Mouse (Mus musculus): Measurements from ENCODE around the gene Lef1. TPM values are rescaled to one million over a fixed set of nuclear protein-coding genes. Genes with fewer than 3 reads are reported as not detected.

The Lef1 gene
- total RNA-seq (2017): 39.2 and 42.7 TPM in 2 replicates

GRCm38 (mm10) chr3:131110191-131111150, at the start of gene Lef1:
Gene Lef1 (plus strand): TSS chr3:131110471.
- ATAC-seq (ENCODE audit: extremely low read depth, insufficient number of reproducible peaks, low FRiP score, poor library complexity, severe bottlenecking): no peak

GRCm38 (mm10) chr3:131065001-131065400, 45.3 kb upstream of the Lef1 start:
- ATAC-seq (ENCODE audit: extremely low read depth, insufficient number of reproducible peaks, low FRiP score, poor library complexity, severe bottlenecking): no peak

GRCm38 (mm10) chr3:131066171-131066570, 44.1 kb upstream of the Lef1 start:
- no peak for ATAC-seq (ENCODE audit: extremely low read depth, insufficient number of reproducible peaks, low FRiP score, poor library complexity, severe bottlenecking)

- ATAC-seq (ENCODE audit: extremely low read depth, insufficient number of reproducible peaks, low FRiP score, poor library complexity, severe bottlenecking): no peak
Measured at GRCm38 (mm10) chr3:131068000-131068399, 42.3 kb upstream of the Lef1 start.

- ATAC-seq (ENCODE audit: extremely low read depth, insufficient number of reproducible peaks, low FRiP score, poor library complexity, severe bottlenecking): no peak
Measured at GRCm38 (mm10) chr3:131070210-131070609, 40.1 kb upstream of the Lef1 start.

- no peak for ATAC-seq (ENCODE audit: extremely low read depth, insufficient number of reproducible peaks, low FRiP score, poor library complexity, severe bottlenecking)
Measured at GRCm38 (mm10) chr3:131072661-131073060, 37.6 kb upstream of the Lef1 start.

GRCm38 (mm10) chr3:131073946-131074345, 36.3 kb upstream of the Lef1 start:
- ATAC-seq (ENCODE audit: extremely low read depth, insufficient number of reproducible peaks, low FRiP score, poor library complexity, severe bottlenecking): no peak

- ATAC-seq (ENCODE audit: extremely low read depth, insufficient number of reproducible peaks, low FRiP score, poor library complexity, severe bottlenecking): no peak
Measured at GRCm38 (mm10) chr3:131078041-131078621, 32.1 kb upstream of the Lef1 start.

GRCm38 (mm10) chr3:131078719-131079118, 31.6 kb upstream of the Lef1 start:
- no peak for ATAC-seq (ENCODE audit: extremely low read depth, insufficient number of reproducible peaks, low FRiP score, poor library complexity, severe bottlenecking)

- no peak for ATAC-seq (ENCODE audit: extremely low read depth, insufficient number of reproducible peaks, low FRiP score, poor library complexity, severe bottlenecking)
Measured at GRCm38 (mm10) chr3:131083722-131084121, 26.5 kb upstream of the Lef1 start.

- no peak for ATAC-seq (ENCODE audit: extremely low read depth, insufficient number of reproducible peaks, low FRiP score, poor library complexity, severe bottlenecking)
Measured at GRCm38 (mm10) chr3:131084718-131085561, 25.3 kb upstream of the Lef1 start.

- ATAC-seq (ENCODE audit: extremely low read depth, insufficient number of reproducible peaks, low FRiP score, poor library complexity, severe bottlenecking): no peak
Measured at GRCm38 (mm10) chr3:131085978-131086377, 24.3 kb upstream of the Lef1 start.

- no peak for ATAC-seq (ENCODE audit: extremely low read depth, insufficient number of reproducible peaks, low FRiP score, poor library complexity, severe bottlenecking)
Measured at GRCm38 (mm10) chr3:131089721-131090120, 20.6 kb upstream of the Lef1 start.

- ATAC-seq (ENCODE audit: extremely low read depth, insufficient number of reproducible peaks, low FRiP score, poor library complexity, severe bottlenecking): no peak
Measured at GRCm38 (mm10) chr3:131092113-131092512, 18.2 kb upstream of the Lef1 start.

GRCm38 (mm10) chr3:131093736-131094135, 16.5 kb upstream of the Lef1 start:
- no peak for ATAC-seq (ENCODE audit: extremely low read depth, insufficient number of reproducible peaks, low FRiP score, poor library complexity, severe bottlenecking)

- no peak for ATAC-seq (ENCODE audit: extremely low read depth, insufficient number of reproducible peaks, low FRiP score, poor library complexity, severe bottlenecking)
Measured at GRCm38 (mm10) chr3:131096105-131096504, 14.2 kb upstream of the Lef1 start.

- ATAC-seq (ENCODE audit: extremely low read depth, insufficient number of reproducible peaks, low FRiP score, poor library complexity, severe bottlenecking): no peak
Measured at GRCm38 (mm10) chr3:131102191-131102774, 8.0 kb upstream of the Lef1 start.

GRCm38 (mm10) chr3:131105362-131105761, 4.9 kb upstream of the Lef1 start:
- no peak for ATAC-seq (ENCODE audit: extremely low read depth, insufficient number of reproducible peaks, low FRiP score, poor library complexity, severe bottlenecking)

GRCm38 (mm10) chr3:131105940-131106401, 4.3 kb upstream of the Lef1 start:
- ATAC-seq (ENCODE audit: extremely low read depth, insufficient number of reproducible peaks, low FRiP score, poor library complexity, severe bottlenecking): no peak
